Mouse (Mus musculus): ENCODE data around the gene Flrt1. TPM values are rescaled to one million over a fixed set of nuclear protein-coding genes. Genes with fewer than 3 reads are reported as not detected.
"Not testable (repeated sequence)": the region's sequence is repeated elsewhere in the genome, so short reads cannot be mapped to it uniquely, and the experiment has no call there.

The Flrt1 gene
- polyA plus RNA-seq, 1 experiment, result not detected

- no peak for TF ChIP-seq POLR2A (IDR thresholded peaks at IDR 0.05; ENCODE audit: borderline replicate concordance, low read depth, low read length)
- TF ChIP-seq CTCF (IDR thresholded peaks at IDR 0.05; ENCODE audit: low read depth, low read length), result no peak
- Histone ChIP-seq H3K4me1 (ENCODE audit: control insufficient read depth, insufficient read depth, low read length) (no peaks in the 10 kb centered on the region), H3K4me3 (ENCODE audit: insufficient read depth, low read length) (no peak overlapping the region), H3K27ac (ENCODE audit: insufficient read depth, low read depth, low read length) (no peak overlapping the region)
Observed at GRCm38 (mm10) chr19:7090369-7091064, 15.0 kb downstream of the Flrt1 start.

DNA sequence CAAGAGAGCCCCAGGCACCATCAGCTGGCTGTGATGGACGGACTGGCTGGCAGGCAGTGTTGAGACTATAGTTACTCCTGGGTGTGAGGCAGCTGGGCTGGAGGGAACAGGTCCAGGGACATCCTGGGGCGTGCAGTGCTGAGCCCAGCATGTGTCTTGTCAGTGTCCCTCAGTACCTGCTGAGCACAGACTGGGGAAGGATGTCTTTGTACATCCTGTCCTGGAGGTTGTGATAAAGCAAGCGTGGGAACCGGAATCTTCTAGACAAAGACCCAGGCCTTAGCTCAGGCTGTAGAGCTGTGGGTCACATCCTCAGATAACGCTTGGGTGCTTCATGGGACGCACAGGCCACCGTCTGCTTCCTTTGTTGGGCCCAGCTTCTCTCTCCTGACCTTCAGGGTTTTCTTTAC lies 15.7 kb downstream of the Flrt1 start:
- H3K4me3 ChIP-seq (ENCODE audit: insufficient read depth, low read length), result no peak overlapping the region
- no peaks in the 10 kb centered on the region for H3K4me1 ChIP-seq (ENCODE audit: control insufficient read depth, insufficient read depth, low read length)
- TF ChIP-seq POLR2A (IDR thresholded peaks at IDR 0.05; ENCODE audit: borderline replicate concordance, low read depth, low read length) (no peak), CTCF (IDR thresholded peaks at IDR 0.05; ENCODE audit: low read depth, low read length) (no peak)

DNA sequence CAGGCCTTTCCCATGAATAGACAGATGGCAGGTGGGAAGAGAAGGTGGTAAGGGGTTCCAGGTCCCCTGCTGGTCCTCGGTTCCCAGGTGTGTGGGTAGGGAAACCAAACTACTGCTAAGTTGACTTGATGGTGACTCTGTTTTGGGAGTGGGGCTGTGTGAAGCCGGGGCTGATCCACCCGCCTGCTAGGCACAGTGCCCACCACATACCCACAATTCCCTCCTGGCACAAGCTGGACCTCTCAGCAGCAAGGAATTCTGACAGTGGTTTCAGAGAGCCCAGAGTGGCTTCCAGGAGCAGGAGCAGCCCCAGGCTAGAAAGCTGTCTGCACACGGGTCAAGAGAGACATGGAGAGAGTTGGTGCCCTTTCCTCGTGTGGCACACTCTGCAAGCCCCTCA lies 16.5 kb downstream of the Flrt1 start:
- Histone ChIP-seq H3K4me3 (ENCODE audit: insufficient read depth, low read length) (no peak overlapping the region), H3K27ac (ENCODE audit: insufficient read depth, low read depth, low read length) (no peak overlapping the region), H3K4me1 (ENCODE audit: control insufficient read depth, insufficient read depth, low read length) (no peaks in the 10 kb centered on the region)
- TF ChIP-seq CTCF (IDR thresholded peaks at IDR 0.05; ENCODE audit: low read depth, low read length), result no peak
- no peak for TF ChIP-seq POLR2A (IDR thresholded peaks at IDR 0.05; ENCODE audit: borderline replicate concordance, low read depth, low read length)

More for the DNA sequence above, 15.7 kb downstream of the Flrt1 start:
- no peak overlapping the region for H3K27ac ChIP-seq (ENCODE audit: insufficient read depth, low read depth, low read length)

- no peak overlapping the region for H3K4me3 ChIP-seq (ENCODE audit: insufficient read depth, low read length)
- no peak overlapping the region for H3K27ac ChIP-seq (ENCODE audit: insufficient read depth, low read depth, low read length)
- H3K4me1 ChIP-seq (ENCODE audit: control insufficient read depth, insufficient read depth, low read length), result no peaks in the 10 kb centered on the region
- TF ChIP-seq POLR2A (IDR thresholded peaks at IDR 0.05; ENCODE audit: borderline replicate concordance, low read depth, low read length), result no peak
- no peak for TF ChIP-seq CTCF (IDR thresholded peaks at IDR 0.05; ENCODE audit: low read depth, low read length)
Observed at GRCm38 (mm10) chr19:7088558-7088957, 17.0 kb downstream of the Flrt1 start.

DNA sequence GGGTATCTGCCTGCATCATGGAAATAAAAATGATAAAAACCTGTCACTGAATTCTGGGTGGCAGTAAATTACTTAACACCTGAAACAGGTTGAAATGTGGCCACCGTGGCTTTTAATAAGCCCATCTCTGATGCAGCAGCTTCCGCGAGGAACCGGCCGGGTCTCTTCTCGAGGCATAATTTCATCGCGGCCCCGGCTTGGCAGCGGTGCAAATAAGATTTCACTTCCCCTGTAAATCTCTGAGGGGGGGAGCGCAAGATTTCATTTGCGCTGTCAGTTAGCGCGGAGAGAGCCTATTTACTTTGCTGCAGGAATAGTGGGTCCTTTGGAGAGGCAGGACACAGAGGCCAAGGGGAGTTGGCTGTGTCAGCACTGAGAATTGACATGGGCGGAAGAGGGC lies 20.8 kb downstream of the Flrt1 start:
- TF ChIP-seq CTCF (IDR thresholded peaks at IDR 0.05; ENCODE audit: low read depth, low read length) (no peak), POLR2A (IDR thresholded peaks at IDR 0.05; ENCODE audit: borderline replicate concordance, low read depth, low read length) (no peak)
- no peak overlapping the region for H3K4me3 ChIP-seq (ENCODE audit: insufficient read depth, low read length)
- no peak overlapping the region for H3K27ac ChIP-seq (ENCODE audit: insufficient read depth, low read depth, low read length)
- no peaks in the 10 kb centered on the region for H3K4me1 ChIP-seq (ENCODE audit: control insufficient read depth, insufficient read depth, low read length)

DNA sequence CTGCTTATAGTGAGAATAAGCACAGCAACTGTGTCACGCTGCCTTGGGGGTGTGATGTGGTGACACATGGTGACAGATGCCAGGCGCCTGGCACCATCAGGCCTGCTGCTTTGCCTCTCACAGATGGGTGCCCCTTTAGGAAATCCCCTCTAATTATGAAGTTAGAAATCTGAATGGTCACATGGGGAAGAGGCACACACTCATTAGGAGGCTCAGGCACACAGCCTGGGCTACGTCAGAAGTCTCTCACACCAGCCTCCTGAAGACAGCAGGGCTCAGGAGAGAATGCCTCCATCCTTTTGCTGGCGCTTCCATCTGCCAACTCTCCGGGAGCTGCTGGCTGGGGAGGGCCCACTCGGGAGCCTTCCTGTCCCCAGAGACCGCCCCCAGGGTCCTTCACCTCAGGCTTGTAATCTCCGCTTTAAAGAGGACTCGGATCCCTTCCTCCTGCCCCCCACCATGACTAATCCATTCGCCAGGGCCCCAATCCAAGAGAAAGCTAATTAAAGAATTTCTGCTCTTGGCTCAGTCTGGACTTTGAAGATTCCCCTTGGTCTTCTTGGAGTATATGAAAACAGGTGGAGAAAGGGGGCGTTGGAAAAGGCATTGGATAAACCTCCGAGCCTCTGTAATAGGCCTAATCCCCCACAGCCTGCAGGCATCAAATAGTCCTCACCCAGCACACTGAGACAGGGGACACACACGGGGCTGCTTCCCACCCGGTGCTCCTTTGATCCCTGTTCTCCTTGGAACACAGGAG lies 22.3 kb downstream of the Flrt1 start:
- H3K4me3 ChIP-seq (ENCODE audit: insufficient read depth, low read length), result no peak overlapping the region
- TF ChIP-seq POLR2A (IDR thresholded peaks at IDR 0.05; ENCODE audit: borderline replicate concordance, low read depth, low read length) (no peak), CTCF (IDR thresholded peaks at IDR 0.05; ENCODE audit: low read depth, low read length) (no peak)
- H3K27ac ChIP-seq (ENCODE audit: insufficient read depth, low read depth, low read length), result no peak overlapping the region
- no peaks in the 10 kb centered on the region for H3K4me1 ChIP-seq (ENCODE audit: control insufficient read depth, insufficient read depth, low read length)

DNA sequence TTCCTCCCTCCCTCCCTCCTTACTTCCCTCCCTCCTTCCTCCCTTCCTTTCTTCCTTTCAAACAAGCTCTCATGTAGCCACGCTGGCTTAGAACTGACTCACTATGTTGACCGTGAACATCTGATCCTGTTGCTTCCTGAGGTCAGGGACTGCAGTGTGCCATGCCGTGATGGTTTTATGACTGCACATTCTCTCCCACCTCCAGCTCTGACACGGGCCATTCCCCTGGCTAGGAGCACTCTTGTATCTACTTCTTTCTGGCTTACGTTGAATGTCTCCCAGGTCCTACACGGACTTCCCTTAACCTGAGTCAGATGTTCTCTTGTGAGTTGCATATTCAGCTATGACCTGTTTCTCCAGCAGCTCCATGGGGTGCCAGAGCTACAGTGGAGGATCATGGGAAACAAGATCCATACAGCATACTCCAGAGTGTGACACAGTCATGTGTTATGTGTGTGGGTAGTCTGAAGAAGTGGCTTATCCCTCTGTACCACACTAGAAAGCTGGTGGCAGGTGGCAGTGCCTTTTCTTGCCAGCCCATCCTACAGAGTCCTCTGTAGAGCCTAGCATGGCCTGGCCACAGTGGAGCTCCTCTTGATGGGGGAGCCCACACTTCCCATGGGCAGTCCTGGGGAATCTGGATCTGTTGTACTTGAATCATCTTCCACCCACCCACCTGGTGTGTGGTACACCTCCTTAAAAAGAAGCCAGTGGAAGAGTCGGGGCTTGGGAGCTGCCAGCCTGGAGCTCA lies 23.8 kb downstream of the Flrt1 start:
- H3K27ac ChIP-seq (ENCODE audit: insufficient read depth, low read depth, low read length), result no peak overlapping the region
- no peak overlapping the region for H3K4me3 ChIP-seq (ENCODE audit: insufficient read depth, low read length)
- H3K4me1 ChIP-seq (ENCODE audit: control insufficient read depth, insufficient read depth, low read length), result no peaks in the 10 kb centered on the region
- TF ChIP-seq CTCF (IDR thresholded peaks at IDR 0.05; ENCODE audit: low read depth, low read length) (no peak), POLR2A (IDR thresholded peaks at IDR 0.05; ENCODE audit: borderline replicate concordance, low read depth, low read length) (no peak)

DNA sequence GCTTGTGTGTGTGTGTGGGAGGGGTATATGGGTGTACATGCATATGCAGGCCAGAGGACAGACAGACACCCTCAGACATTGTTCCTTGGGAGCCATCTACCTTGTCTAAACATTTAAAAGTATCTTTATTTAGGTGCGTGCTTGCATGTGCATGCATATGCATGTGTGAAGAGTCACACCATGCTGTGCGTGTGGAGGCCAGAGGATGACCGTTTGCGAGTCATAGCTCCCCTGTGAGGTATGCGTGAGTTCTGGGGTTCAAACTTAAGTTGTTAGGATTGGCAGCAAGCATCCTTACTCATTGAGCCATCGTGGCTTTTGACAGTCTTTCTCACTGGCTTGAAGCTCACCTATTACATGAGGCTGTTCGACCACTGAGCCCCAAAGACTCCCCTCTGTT lies 27.3 kb downstream of the Flrt1 start:
- H3K27ac ChIP-seq (ENCODE audit: insufficient read depth, low read depth, low read length), result no peak overlapping the region
- no peak overlapping the region for H3K4me3 ChIP-seq (ENCODE audit: insufficient read depth, low read length)
- H3K4me1 ChIP-seq (ENCODE audit: control insufficient read depth, insufficient read depth, low read length), result peaks cover 2% of the 10 kb centered on the region; the same call in 1 of the 2 replicates
- TF ChIP-seq POLR2A (IDR thresholded peaks at IDR 0.05; ENCODE audit: borderline replicate concordance, low read depth, low read length), result no peak
- TF ChIP-seq CTCF (IDR thresholded peaks at IDR 0.05; ENCODE audit: low read depth, low read length), result no peak

DNA sequence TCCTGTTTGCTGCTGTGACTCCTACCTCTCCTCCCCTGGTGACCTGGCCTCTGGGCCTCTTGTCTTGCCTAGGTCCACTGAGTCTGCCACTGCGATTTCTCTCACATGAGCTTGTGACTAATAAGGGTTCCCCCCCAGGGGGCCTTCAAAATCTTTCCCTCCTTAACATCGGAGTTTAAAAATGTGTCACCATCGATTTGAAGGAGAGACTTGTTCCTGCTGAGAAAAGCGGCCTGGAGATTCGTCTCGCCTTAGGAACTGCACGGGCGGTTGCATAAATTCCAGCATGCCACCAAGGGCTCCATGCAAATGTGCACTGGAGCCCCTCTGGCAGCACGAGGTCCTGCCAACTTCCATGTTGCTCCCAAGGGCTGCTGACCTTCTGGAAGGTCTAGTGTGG lies 27.9 kb downstream of the Flrt1 start:
- TF ChIP-seq CTCF (IDR thresholded peaks at IDR 0.05; ENCODE audit: low read depth, low read length), result no peak
- TF ChIP-seq POLR2A (IDR thresholded peaks at IDR 0.05; ENCODE audit: borderline replicate concordance, low read depth, low read length), result no peak
- Histone ChIP-seq H3K4me3 (ENCODE audit: insufficient read depth, low read length) (no peak overlapping the region), H3K4me1 (ENCODE audit: control insufficient read depth, insufficient read depth, low read length) (peaks cover 2% of the 10 kb centered on the region; the same call in 1 of the 2 replicates), H3K27ac (ENCODE audit: insufficient read depth, low read depth, low read length) (no peak overlapping the region)

DNA sequence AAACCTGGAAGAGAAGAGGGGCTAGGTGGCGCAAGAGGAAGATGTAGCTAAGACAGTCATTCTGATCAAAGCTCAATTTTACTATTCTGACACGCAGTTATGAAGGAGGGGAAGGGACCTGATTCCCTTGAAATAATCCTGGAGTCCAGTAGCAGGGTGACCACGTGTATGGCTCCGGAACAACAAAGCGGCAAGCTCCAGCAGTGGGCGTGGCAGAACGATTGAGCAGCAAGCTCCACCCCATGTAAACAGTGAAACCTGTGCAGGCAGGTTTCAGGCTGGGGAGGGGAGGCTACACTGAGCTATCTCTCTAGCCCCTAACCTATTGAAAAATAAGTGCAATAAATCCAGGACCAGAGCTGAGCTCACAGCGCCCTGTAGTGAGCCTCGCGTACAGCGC lies 30.2 kb downstream of the Flrt1 start:
- H3K4me1 ChIP-seq (ENCODE audit: control insufficient read depth, insufficient read depth, low read length); H3K4me3 ChIP-seq (ENCODE audit: insufficient read depth, low read length); H3K27ac ChIP-seq (ENCODE audit: insufficient read depth, low read depth, low read length): not testable (repeated sequence)

All from bone marrow macrophage, adult 2 months (primary cell).